Mouse (Mus musculus): ENCODE measurements around the gene Camkk2. TPM values are rescaled to one million over a fixed set of nuclear protein-coding genes. Genes with fewer than 3 reads are reported as not detected.

Gene Camkk2
- polyA plus RNA-seq, 1 experiment from 2014 or later: 25.6 TPM

DNA sequence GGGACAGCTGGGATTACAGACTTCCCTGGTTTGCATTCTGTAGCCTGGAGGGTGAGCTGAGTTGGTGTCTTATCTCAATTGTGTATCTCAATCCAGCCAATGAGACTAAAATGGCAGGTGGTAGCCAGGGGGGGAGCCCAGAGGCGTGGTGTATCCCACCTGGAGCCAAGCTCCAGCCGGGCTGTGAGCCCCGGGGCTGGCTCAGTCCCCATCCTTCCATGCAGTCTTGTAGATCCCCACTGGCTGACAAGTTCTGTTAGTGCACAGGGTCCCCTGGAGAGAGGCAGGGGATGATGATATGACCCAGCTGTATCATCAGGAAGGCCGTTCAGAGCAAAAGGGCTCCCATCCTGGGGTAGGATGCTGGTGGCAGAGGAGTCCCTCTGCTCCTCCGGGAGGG is 52.6 kb downstream of the Camkk2 start:
- DNase-seq (ENCODE audit: low spot score) (no peak), ATAC-seq (ENCODE audit: insufficient number of reproducible peaks, low FRiP score, low TSS enrichment, low read depth) (no peak)
- Histone ChIP-seq H3K4me3 (ENCODE audit: low read depth, low read length) (no peak overlapping the region), H3K36me3 (ENCODE audit: control insufficient read depth, insufficient read depth, low read length) (no peaks in the 10 kb centered on the region), H3K4me2 (ENCODE audit: low read depth, severe bottlenecking) (no peak overlapping the region), H3K27ac (replicated peaks; ENCODE audit: low read depth, low read length) (no peak overlapping the region), H3K9ac (ENCODE audit: low read length) (no peak overlapping the region), H3K4me1 (ENCODE audit: control insufficient read depth, insufficient read depth, low read length) (peaks cover 2% of the 10 kb centered on the region; the same call in 1 of the 2 replicates), H3K9me3 (ENCODE audit: control insufficient read depth, low read length) (no peaks in the 10 kb centered on the region), H3K27me3 (ENCODE audit: control insufficient read depth, insufficient read depth, low read length) (no peaks in the 10 kb centered on the region)
- WGBS: 81% methylated on average over 5 of the region's 5 CpGs

DNA sequence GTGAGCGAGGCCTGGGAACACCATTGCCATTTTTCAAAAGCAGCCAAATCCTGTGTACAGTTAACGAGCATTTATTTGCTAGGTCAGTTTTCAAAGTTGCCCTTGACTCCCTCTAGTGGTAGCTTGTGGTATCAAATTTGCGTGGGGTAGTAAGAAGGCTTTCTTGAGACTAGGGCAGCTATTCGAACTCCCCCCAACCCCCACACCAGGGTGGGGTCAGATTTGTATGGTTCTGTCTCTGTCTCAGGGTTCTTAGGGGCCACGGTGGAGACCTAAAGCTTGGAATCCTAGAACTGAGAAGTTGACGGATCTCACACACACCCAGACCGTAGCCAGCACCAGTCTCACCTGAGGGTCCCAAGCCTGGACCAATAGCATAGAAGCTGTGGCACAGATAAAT is 53.1 kb downstream of the Camkk2 start:
- Histone ChIP-seq H3K27ac (replicated peaks; ENCODE audit: low read depth, low read length) (no peak overlapping the region), H3K27me3 (ENCODE audit: control insufficient read depth, insufficient read depth, low read length) (no peaks in the 10 kb centered on the region), H3K36me3 (ENCODE audit: control insufficient read depth, insufficient read depth, low read length) (no peaks in the 10 kb centered on the region), H3K4me1 (ENCODE audit: control insufficient read depth, insufficient read depth, low read length) (no peaks in the 10 kb centered on the region), H3K9me3 (ENCODE audit: control insufficient read depth, low read length) (no peaks in the 10 kb centered on the region), H3K9ac (ENCODE audit: low read length) (no peak overlapping the region), H3K4me3 (ENCODE audit: low read depth, low read length) (no peak overlapping the region), H3K4me2 (ENCODE audit: low read depth, severe bottlenecking) (no peak overlapping the region)
- WGBS: 22% methylated on average over 7 of the region's 7 CpGs
- DNase-seq (ENCODE audit: low spot score) (peak; percentile 85), ATAC-seq (ENCODE audit: insufficient number of reproducible peaks, low FRiP score, low TSS enrichment, low read depth) (no peak)

DNA sequence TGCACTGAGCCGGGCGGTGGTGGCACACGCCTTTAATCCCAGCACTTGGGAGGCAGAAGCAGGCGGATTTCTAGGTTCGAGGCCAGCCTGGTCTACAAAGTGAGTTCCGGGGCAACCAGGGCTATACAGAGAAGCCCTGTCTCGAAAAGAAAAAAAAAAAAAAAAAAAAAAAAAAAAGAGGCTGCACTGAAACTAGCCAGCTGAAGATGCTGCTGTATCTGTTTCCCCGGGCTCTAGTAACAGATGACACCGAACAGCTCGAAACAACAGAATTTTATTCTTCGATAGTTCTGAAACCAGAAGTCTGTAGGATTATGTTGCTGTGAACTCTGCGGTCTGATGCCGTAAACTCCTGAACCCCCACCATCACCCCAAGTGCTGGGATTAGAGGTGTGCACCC is 53.8 kb downstream of the Camkk2 start:
- no peaks in the 10 kb centered on the region for H3K4me1 ChIP-seq (ENCODE audit: control insufficient read depth, insufficient read depth, low read length)
- H3K36me3 ChIP-seq (ENCODE audit: control insufficient read depth, insufficient read depth, low read length): no peaks in the 10 kb centered on the region
- H3K9ac ChIP-seq (ENCODE audit: low read length): no peak overlapping the region
- H3K4me3 ChIP-seq (ENCODE audit: low read depth, low read length): no peak overlapping the region
- ATAC-seq (ENCODE audit: insufficient number of reproducible peaks, low FRiP score, low TSS enrichment, low read depth): no peak
- 91% methylated on average over 13 of the region's 13 CpGs for whole genome bisulfite sequencing
- H3K4me2 ChIP-seq (ENCODE audit: low read depth, severe bottlenecking): no peak overlapping the region
- DNase-seq (ENCODE audit: low spot score): no peak
- H3K27me3 ChIP-seq (ENCODE audit: control insufficient read depth, insufficient read depth, low read length): no peaks in the 10 kb centered on the region
- no peaks in the 10 kb centered on the region for H3K9me3 ChIP-seq (ENCODE audit: control insufficient read depth, low read length)
- H3K27ac ChIP-seq (replicated peaks; ENCODE audit: low read depth, low read length): no peak overlapping the region

DNA sequence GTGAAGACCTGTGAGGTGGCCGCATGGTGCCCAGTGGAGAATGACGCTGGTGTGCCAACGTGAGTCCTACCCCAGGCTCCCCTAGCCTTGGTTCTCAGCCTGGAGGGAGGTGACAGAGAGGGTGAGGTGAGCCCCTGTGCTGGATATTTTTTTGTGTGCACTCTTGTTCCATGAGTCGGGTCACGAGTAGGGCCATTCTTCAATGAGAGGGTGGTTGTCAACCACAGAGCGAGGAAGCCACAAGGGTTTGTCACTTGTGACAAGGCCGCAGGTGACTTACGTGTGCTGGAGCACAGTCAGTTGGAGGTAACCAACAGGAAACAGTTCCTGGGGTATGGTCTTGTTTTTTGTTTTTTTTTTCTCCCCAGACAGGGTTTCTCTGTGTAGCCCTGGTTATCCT is 60.0 kb downstream of the Camkk2 start:
- no peak for ATAC-seq (ENCODE audit: insufficient number of reproducible peaks, low FRiP score, low TSS enrichment, low read depth)
- no peak for DNase-seq (ENCODE audit: low spot score)
- Histone ChIP-seq H3K27me3 (ENCODE audit: control insufficient read depth, insufficient read depth, low read length) (no peaks in the 10 kb centered on the region), H3K27ac (replicated peaks; ENCODE audit: low read depth, low read length) (no peak overlapping the region), H3K4me2 (ENCODE audit: low read depth, severe bottlenecking) (no peak overlapping the region), H3K4me1 (ENCODE audit: control insufficient read depth, insufficient read depth, low read length) (no peaks in the 10 kb centered on the region), H3K9ac (ENCODE audit: low read length) (no peak overlapping the region), H3K36me3 (ENCODE audit: control insufficient read depth, insufficient read depth, low read length) (no peaks in the 10 kb centered on the region), H3K9me3 (ENCODE audit: control insufficient read depth, low read length) (no peaks in the 10 kb centered on the region), H3K4me3 (ENCODE audit: low read depth, low read length) (no peak overlapping the region)
- WGBS: 93% methylated on average over 8 of the region's 8 CpGs

DNA sequence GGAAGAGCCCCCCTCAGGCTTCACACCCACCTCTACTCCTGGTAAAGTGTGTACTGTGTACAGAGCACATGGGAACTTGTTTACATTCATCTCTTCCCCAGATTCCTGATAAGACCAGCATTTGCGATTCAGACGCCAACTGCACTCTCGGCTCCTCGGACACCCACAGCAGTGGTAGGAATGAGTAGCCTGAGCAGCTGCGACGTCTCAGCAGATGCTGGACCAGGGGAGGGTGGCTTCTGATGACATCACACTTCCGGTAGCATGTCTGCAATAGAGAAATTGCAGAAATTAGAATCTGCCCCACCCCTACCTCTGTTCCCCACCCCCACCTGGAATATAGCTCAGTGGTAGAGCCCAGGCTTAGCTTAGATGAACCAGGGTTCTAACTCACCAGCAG is 60.8 kb downstream of the Camkk2 start:
- no peak for DNase-seq (ENCODE audit: low spot score)
- H3K36me3 ChIP-seq (ENCODE audit: control insufficient read depth, insufficient read depth, low read length): no peaks in the 10 kb centered on the region
- no peak overlapping the region for H3K27ac ChIP-seq (replicated peaks; ENCODE audit: low read depth, low read length)
- no peak overlapping the region for H3K4me3 ChIP-seq (ENCODE audit: low read depth, low read length)
- H3K9ac ChIP-seq (ENCODE audit: low read length): no peak overlapping the region
- no peak for ATAC-seq (ENCODE audit: insufficient number of reproducible peaks, low FRiP score, low TSS enrichment, low read depth)
- H3K9me3 ChIP-seq (ENCODE audit: control insufficient read depth, low read length): no peaks in the 10 kb centered on the region
- no peaks in the 10 kb centered on the region for H3K27me3 ChIP-seq (ENCODE audit: control insufficient read depth, insufficient read depth, low read length)
- H3K4me1 ChIP-seq (ENCODE audit: control insufficient read depth, insufficient read depth, low read length): no peaks in the 10 kb centered on the region
- WGBS: 84% methylated on average over 7 of the region's 7 CpGs
- no peak overlapping the region for H3K4me2 ChIP-seq (ENCODE audit: low read depth, severe bottlenecking)

DNA sequence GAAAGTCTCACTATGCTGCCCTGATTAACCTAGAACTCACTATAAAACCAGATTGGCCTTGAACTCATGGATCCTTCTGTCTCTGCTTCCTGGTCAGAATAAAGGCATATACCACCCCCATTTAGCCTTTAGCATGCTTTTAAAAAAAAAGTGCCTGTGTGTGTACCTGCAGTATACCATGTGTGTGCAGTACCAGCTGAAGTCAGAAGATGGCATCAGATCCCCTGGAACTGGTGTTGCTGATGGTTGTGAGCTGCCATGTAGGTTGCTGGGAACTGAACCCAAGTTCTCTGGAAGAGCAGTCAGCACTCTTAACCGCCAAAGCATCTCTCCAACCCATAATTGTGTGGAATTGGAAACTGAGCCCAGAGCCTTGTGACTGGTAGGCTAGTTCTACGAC is 62.4 kb downstream of the Camkk2 start:
- Histone ChIP-seq H3K4me1 (ENCODE audit: control insufficient read depth, insufficient read depth, low read length) (no peaks in the 10 kb centered on the region), H3K27ac (replicated peaks; ENCODE audit: low read depth, low read length) (no peak overlapping the region), H3K9ac (ENCODE audit: low read length) (no peak overlapping the region), H3K4me2 (ENCODE audit: low read depth, severe bottlenecking) (no peak overlapping the region), H3K36me3 (ENCODE audit: control insufficient read depth, insufficient read depth, low read length) (no peaks in the 10 kb centered on the region), H3K4me3 (ENCODE audit: low read depth, low read length) (no peak overlapping the region), H3K27me3 (ENCODE audit: control insufficient read depth, insufficient read depth, low read length) (no peaks in the 10 kb centered on the region), H3K9me3 (ENCODE audit: control insufficient read depth, low read length) (no peaks in the 10 kb centered on the region)
- DNase-seq (ENCODE audit: low spot score): no peak
- WGBS: 96% methylated on average over 2 of the region's 2 CpGs
- no peak for ATAC-seq (ENCODE audit: insufficient number of reproducible peaks, low FRiP score, low TSS enrichment, low read depth)

DNA sequence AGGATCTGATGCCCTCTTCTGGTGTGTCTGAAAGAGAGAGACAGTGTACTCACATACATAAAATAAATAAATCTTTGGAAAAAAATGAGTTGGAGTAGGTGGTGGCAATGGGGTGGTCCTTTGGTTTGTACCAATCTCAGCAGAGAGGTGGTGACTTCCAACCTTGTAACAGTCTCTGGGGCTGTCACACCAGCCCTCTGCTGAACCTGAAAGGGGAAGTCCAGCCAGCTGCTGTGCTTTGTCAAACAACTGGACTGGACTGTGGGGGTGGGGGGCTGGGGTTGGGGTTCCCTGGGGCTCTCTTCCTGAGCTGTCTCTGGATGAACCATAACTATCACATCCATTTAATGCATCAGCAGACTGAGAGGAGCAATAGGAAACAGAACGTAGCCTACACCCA is 63.5 kb downstream of the Camkk2 start:
- Histone ChIP-seq H3K4me2 (ENCODE audit: low read depth, severe bottlenecking) (no peak overlapping the region), H3K27ac (replicated peaks; ENCODE audit: low read depth, low read length) (no peak overlapping the region), H3K4me1 (ENCODE audit: control insufficient read depth, insufficient read depth, low read length) (no peaks in the 10 kb centered on the region), H3K9me3 (ENCODE audit: control insufficient read depth, low read length) (no peaks in the 10 kb centered on the region), H3K4me3 (ENCODE audit: low read depth, low read length) (no peak overlapping the region), H3K27me3 (ENCODE audit: control insufficient read depth, insufficient read depth, low read length) (no peaks in the 10 kb centered on the region), H3K9ac (ENCODE audit: low read length) (no peak overlapping the region), H3K36me3 (ENCODE audit: control insufficient read depth, insufficient read depth, low read length) (no peaks in the 10 kb centered on the region)
- no peak for DNase-seq (ENCODE audit: low spot score)
- WGBS: 91% methylated on average over 1 of the region's 1 CpGs
- ATAC-seq (ENCODE audit: insufficient number of reproducible peaks, low FRiP score, low TSS enrichment, low read depth): no peak

DNA sequence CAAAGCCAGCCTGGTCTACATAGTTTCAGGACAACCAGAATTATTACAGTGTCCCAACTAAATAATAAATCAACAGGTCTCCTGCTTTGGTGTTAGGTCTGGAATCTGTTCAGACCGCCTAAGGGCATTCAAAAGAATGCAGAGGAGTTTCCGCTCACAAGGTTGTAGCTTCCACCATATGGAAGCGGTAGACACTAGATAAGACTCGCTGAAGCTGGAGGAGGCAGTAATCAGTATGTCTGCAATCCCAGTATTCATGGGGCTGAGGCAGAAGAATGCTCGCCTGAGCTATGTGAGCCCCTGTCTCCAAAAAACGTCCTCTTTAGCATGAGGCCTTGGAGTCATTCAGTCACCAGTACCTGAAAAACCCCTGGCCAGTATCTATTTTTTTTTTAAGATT is 70.4 kb downstream of the Camkk2 start:
- WGBS: 71% methylated on average over 6 of the region's 6 CpGs
- ATAC-seq (ENCODE audit: insufficient number of reproducible peaks, low FRiP score, low TSS enrichment, low read depth) (no peak), DNase-seq (ENCODE audit: low spot score) (no peak)
- Histone ChIP-seq H3K27ac (replicated peaks; ENCODE audit: low read depth, low read length) (no peak overlapping the region), H3K4me2 (ENCODE audit: low read depth, severe bottlenecking) (no peak overlapping the region), H3K9ac (ENCODE audit: low read length) (no peak overlapping the region), H3K4me3 (ENCODE audit: low read depth, low read length) (no peak overlapping the region), H3K36me3 (ENCODE audit: control insufficient read depth, insufficient read depth, low read length) (no peaks in the 10 kb centered on the region), H3K9me3 (ENCODE audit: control insufficient read depth, low read length) (no peaks in the 10 kb centered on the region), H3K27me3 (ENCODE audit: control insufficient read depth, insufficient read depth, low read length) (no peaks in the 10 kb centered on the region), H3K4me1 (ENCODE audit: control insufficient read depth, insufficient read depth, low read length) (no peaks in the 10 kb centered on the region)

Data from limb, embryonic 11.5 days (tissue).